Mouse (Mus musculus) liver (tissue): ENCODE measurements around the gene Olfr203.
"Not testable (repeated sequence)": the region's sequence is repeated elsewhere in the genome, so short reads cannot be mapped to it uniquely, and the experiment has no call there.

Experiments
- DNase-seq: peaks from one replicate; pipeline ENCODE4 v3.0.0-alpha.2; 2020; ENCODE audit warnings: mixed read lengths

Gene Olfr203

GRCm38 (mm10) chr16:59298581-59298980 is at the start of gene Olfr203:
Gene Olfr203 (plus strand): TSS chr16:59298881.
- DNase-seq, result no peak

- no peak for DNase-seq
Measured at GRCm38 (mm10) chr16:59249684-59250083, 49.0 kb upstream of the Olfr203 start.

- not testable (repeated sequence) for DNase-seq
Measured at GRCm38 (mm10) chr16:59269097-59269496, 29.6 kb upstream of the Olfr203 start.

GRCm38 (mm10) chr16:59272532-59272931 is 26.1 kb upstream of the Olfr203 start, which contains the start of gene Olfr201:
Gene Olfr201 (minus strand): TSS chr16:59272632.
- not testable (repeated sequence) for DNase-seq

- peak; percentile 29 for DNase-seq
Measured at GRCm38 (mm10) chr16:59280542-59280941, 18.1 kb upstream of the Olfr203 start.

GRCm38 (mm10) chr16:59283476-59283875 is 15.2 kb upstream of the Olfr203 start:
- DNase-seq, result no peak

DNA sequence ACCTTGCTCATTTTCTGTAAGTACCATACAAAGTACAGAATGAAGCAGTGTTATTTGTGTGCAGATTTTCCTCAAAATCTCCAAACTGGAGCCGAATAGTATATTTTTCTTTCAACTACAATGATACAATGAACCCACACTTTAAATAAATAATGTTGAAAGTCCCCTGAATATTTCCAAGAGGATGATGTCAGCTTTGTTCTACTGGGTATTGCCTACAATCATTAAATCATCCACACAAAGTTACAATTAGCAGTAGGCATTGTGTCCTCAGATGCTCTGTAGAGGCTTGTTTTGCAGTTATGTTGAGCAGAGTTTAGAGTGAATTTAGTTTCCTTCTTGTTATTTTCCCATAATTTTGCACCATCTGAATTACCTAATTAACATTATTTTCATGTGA is 12.0 kb upstream of the Olfr203 start, which contains the start of gene Olfr202:
Olfr202 (minus strand) TSS at position 101 of the 400 bp plus-strand sequence.
- DNase-seq, result no peak

DNA sequence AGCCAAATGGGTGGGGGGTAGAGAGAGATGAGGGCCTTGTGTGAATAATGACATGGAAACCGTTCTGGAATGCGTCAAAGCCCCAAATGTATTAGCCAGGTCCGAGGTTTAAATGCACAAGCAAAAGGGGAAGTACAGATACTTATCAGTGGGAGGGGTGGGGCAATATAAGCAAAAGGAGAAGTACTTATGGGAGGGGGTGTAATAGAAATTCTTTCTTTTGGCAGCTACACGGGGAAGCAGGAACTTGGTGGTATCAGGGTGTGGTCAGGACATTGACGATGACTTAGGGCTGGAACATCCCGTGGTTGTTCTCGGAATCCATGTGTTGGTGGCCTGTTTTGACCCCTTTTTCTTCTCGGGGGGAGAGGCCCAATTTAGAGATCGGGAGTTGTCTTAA is 11.1 kb upstream of the Olfr203 start:
- not testable (repeated sequence) for DNase-seq

- no peak for DNase-seq
Measured at GRCm38 (mm10) chr16:59318148-59318547, 19.5 kb downstream of the Olfr203 start, which contains the start of gene Olfr204. Gene Olfr204 (minus strand): TSS chr16:59318248.

DNA sequence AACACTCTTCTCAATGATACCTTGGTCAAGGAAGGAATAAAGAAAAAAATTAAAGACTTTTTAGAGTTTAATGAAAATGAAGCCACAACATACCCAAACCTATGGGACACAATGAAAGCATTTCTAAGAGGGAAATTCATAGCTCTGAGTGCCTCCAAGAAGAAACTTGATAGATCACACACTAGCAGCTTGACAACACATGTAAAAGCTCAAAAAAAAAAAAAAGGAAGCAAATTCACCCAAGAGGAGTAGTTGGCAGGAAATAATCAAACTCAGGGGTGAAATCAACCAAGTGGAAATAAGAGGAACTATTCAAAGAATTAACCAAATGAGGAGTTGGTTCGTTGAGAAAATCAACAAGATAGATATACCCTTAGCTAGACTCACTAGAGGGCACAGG is 24.6 kb downstream of the Olfr203 start:
- not testable (repeated sequence) for DNase-seq

- no peak for DNase-seq
Measured at GRCm38 (mm10) chr16:59331038-59331437, 32.4 kb downstream of the Olfr203 start, which contains the start of gene Olfr205. Gene Olfr205 (minus strand): TSS chr16:59331138.

- DNase-seq, result no peak
Measured at GRCm38 (mm10) chr16:59349146-59349545, 50.5 kb downstream of the Olfr203 start, which contains the start of gene Olfr206. Gene Olfr206 (minus strand): TSS chr16:59349246.
